Comparison of ENCODE assay signal across 7 mouse cellular contexts in genomic region chr5:138990659-138991380, GRCm38 (mm10). TPM values are rescaled to one million over a fixed set of nuclear protein-coding genes. Genes with fewer than 3 reads are reported as not detected.
DNase-seq lines count a peak whose midpoint lies in the region; ATAC-seq lines count a peak whose summit lies in the region.

No protein-coding gene starts in this region.

- H3K36me3 ChIP-seq in kidney, embryonic 15.5 days = peaks cover 31% of the 10 kb centered on the region
- H3K36me3 ChIP-seq in forebrain, embryonic 10.5 days (replicated peaks) = peaks cover 19% of the 10 kb centered on the region

- no peak overlapping the region for H3K4me3 ChIP-seq in kidney, embryonic 15.5 days (replicated peaks)
- no peak overlapping the region for H3K4me3 ChIP-seq in forebrain, embryonic 10.5 days

- 0 out of 2 replicates have a peak overlapping the region, but pooled peaks have one; percentile 9 for H3K4me2 ChIP-seq in kidney, embryonic 15.5 days

- peaks cover 38% of the 10 kb centered on the region for H3K27me3 ChIP-seq in kidney, embryonic 15.5 days
- H3K27me3 ChIP-seq in forebrain, embryonic 10.5 days (ENCODE audit: poor library complexity, severe bottlenecking) = peaks cover 78% of the 10 kb centered on the region

- no peak overlapping the region for H3K9ac ChIP-seq in kidney, embryonic 15.5 days

- peak; percentile 79 for DNase-seq in 3134 (ENCODE audit: extremely low read depth, insufficient read length, low spot score)
- peak; percentile 96 for DNase-seq in 3T3-L1 (ENCODE audit: low read depth, low spot score)
- peak; percentile 43 for DNase-seq in cerebellum, adult 9-10 months
- no peak for DNase-seq in yolk sac, embryonic 10.5 days (ENCODE audit: low spot score)
- no peak for DNase-seq in forebrain, embryonic 10.5 days (ENCODE audit: extremely low spot score, low spot score)
- no peak for DNase-seq in embryo, embryonic 10 days (ENCODE audit: low spot score)

- H3K4me1 ChIP-seq in kidney, embryonic 15.5 days = peaks cover 65% of the 10 kb centered on the region
- peaks cover 57% of the 10 kb centered on the region for H3K4me1 ChIP-seq in forebrain, embryonic 10.5 days

- no peaks in the 10 kb centered on the region for H3K9me3 ChIP-seq in kidney, embryonic 15.5 days (replicated peaks)
- no peaks in the 10 kb centered on the region for H3K9me3 ChIP-seq in forebrain, embryonic 10.5 days

- no peak overlapping the region for H3K27ac ChIP-seq in kidney, embryonic 15.5 days
- no peak overlapping the region for H3K27ac ChIP-seq in forebrain, embryonic 10.5 days

- ATAC-seq in kidney, embryonic 15.5 days (replicated peaks; ENCODE audit: low FRiP score) = no peak

- WGBS in kidney, embryonic 15.5 days = 38% methylated on average over 7 of the region's 7 CpGs
- 81% methylated on average over 7 of the region's 7 CpGs for WGBS in forebrain, embryonic 10.5 days

RNA-seq across cellular contexts. Expression of gene Pdgfa, which starts 6.3 kb away (rescaled TPM):
- polyA plus RNA-seq in kidney, embryonic 15.5 days (2015; fragmentation: Nextera tagmentation; extraction: Ambion mirVana) = 52.9 and 55.7 TPM in 2 replicates
- 12.3 and 14.3 TPM in 2 replicates for polyA plus RNA-seq in forebrain, embryonic 10.5 days (2016; fragmentation: Nextera tagmentation; extraction: Ambion mirVana)

Comparison
In these comparisons a context has a peak if more than half of its experiments do, and no peak if none do; other contexts are left out.
1. DNase-seq: peak in 3134 (single experiment), 3T3-L1 (single experiment) and cerebellum, adult 9-10 months (single experiment); none in yolk sac, embryonic 10.5 days (single experiment), forebrain, embryonic 10.5 days (single experiment) and embryo, embryonic 10 days (single experiment).